Mouse (Mus musculus) testis, adult 2 months (tissue): ENCODE measurements around the gene Notch1.

Experiments used
- CTCF ChIP-seq: fragments of 200-500 bp; IDR thresholded peaks from 2 replicates; pipeline ENCODE4 v1.5.1; 2012; ENCODE audit warnings: low read depth, mild to moderate bottlenecking, inconsistent platforms, low read length, moderate library complexity; ENCODE audit not compliant: control insufficient read depth, insufficient read depth, insufficient replicate concordance
- POLR2A ChIP-seq: fragments of 200-500 bp; IDR thresholded peaks from 2 replicates; pipeline ENCODE4 v1.6.1; 2012; ENCODE audit warnings: low read depth, mild to moderate bottlenecking, inconsistent platforms, low read length, moderate library complexity; ENCODE audit not compliant: control insufficient read depth

DNA sequence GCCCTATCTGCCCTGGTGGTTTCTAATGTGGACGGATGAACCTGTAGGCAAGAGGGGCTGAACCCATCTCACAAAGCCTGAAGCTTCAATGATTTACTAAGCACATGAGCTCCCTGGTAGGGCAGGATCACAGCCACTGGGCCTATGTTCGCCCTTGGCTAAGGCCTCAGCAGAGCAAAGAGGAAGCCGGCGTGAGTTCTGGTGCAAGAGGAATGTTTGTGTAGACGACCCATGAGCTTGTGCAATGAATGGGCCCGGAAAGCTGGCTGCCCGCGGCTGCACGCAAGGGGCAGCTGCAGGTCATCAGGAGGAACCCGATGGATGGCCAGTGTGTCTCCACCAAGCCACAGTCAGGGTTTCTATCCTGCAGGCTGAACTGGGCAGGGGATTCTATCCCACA lies 33.3 kb upstream of the Notch1 start:
- TF ChIP-seq POLR2A (no peak), CTCF (no peak)
